Mouse (Mus musculus): ENCODE measurements around the gene Calhm3. TPM values are rescaled to one million over a fixed set of nuclear protein-coding genes. Genes with fewer than 3 reads are reported as not detected.

The Calhm3 gene
- polyA plus RNA-seq, 1 experiment from 2014 or later, result not detected

- no peaks in the 10 kb centered on the region for H3K36me3 ChIP-seq
- H3K4me1 ChIP-seq, result peaks cover 16% of the 10 kb centered on the region
- peaks cover 3% of the 10 kb centered on the region; the same call in 1 of the 2 replicates for H3K9me3 ChIP-seq
- no peak overlapping the region for H3K4me3 ChIP-seq
- no peak overlapping the region for H3K9ac ChIP-seq
- 57% methylated on average over 8 of the region's 8 CpGs for WGBS
- H3K27me3 ChIP-seq (replicated peaks), result peaks cover 25% of the 10 kb centered on the region
- H3K4me2 ChIP-seq, result no peak overlapping the region
- ATAC-seq (ENCODE audit: extremely low read depth, insufficient number of reproducible peaks, low FRiP score, low TSS enrichment), result no peak
- no peak overlapping the region for H3K27ac ChIP-seq (replicated peaks)
These were observed 26.7 kb upstream of the Calhm3 start for GRCm38 (mm10) chr19:47184221-47184620.

- H3K9me3 ChIP-seq, result peaks cover 3% of the 10 kb centered on the region; the same call in 1 of the 2 replicates
- peaks cover 7% of the 10 kb centered on the region for H3K4me1 ChIP-seq
- no peak overlapping the region for H3K27ac ChIP-seq (replicated peaks)
- no peak for ATAC-seq (ENCODE audit: extremely low read depth, insufficient number of reproducible peaks, low FRiP score, low TSS enrichment)
- H3K9ac ChIP-seq, result no peak overlapping the region
- H3K4me3 ChIP-seq, result peak overlapping the region; percentile 74; the same call in 1 of the 2 replicates
- no peaks in the 10 kb centered on the region for H3K36me3 ChIP-seq
- H3K4me2 ChIP-seq, result peak overlapping the region; percentile 100; the same call in 1 of the 2 replicates
- H3K27me3 ChIP-seq (replicated peaks), result peaks cover 58% of the 10 kb centered on the region
- WGBS, result 18% methylated on average over 8 of the region's 8 CpGs
These were observed 22.4 kb upstream of the Calhm3 start for GRCm38 (mm10) chr19:47180011-47180410.

- Histone ChIP-seq H3K4me3 (peak overlapping the region; percentile 74), H3K4me1 (peaks cover 7% of the 10 kb centered on the region), H3K27me3 (replicated peaks) (peaks cover 58% of the 10 kb centered on the region), H3K9me3 (peaks cover 3% of the 10 kb centered on the region; the same call in 1 of the 2 replicates), H3K36me3 (no peaks in the 10 kb centered on the region), H3K9ac (peak overlapping the region; percentile 83), H3K4me2 (peak overlapping the region; percentile 100), H3K27ac (replicated peaks) (no peak overlapping the region)
- ATAC-seq (ENCODE audit: extremely low read depth, insufficient number of reproducible peaks, low FRiP score, low TSS enrichment), result no peak
- WGBS, result 1% methylated on average over 34 of the region's 42 CpGs
These were observed 21.8 kb upstream of the Calhm3 start for GRCm38 (mm10) chr19:47179272-47179809.

- no peaks in the 10 kb centered on the region for H3K36me3 ChIP-seq
- ATAC-seq (ENCODE audit: extremely low read depth, insufficient number of reproducible peaks, low FRiP score, low TSS enrichment), result peak; percentile 27; the same call in 1 of the 2 replicates
- H3K4me1 ChIP-seq, result peaks cover 7% of the 10 kb centered on the region
- H3K4me3 ChIP-seq, result peak within 1 kb of the TSS; percentile 74
- H3K4me2 ChIP-seq, result peak within 1 kb of the TSS; percentile 100
- peak within 1 kb of the TSS; percentile 83 for H3K9ac ChIP-seq
- peaks cover 3% of the 10 kb centered on the region; the same call in 1 of the 2 replicates for H3K9me3 ChIP-seq
- WGBS, result under 1% methylated on average over 58 of the region's 98 CpGs
- H3K27me3 ChIP-seq (replicated peaks), result peaks cover 60% of the 10 kb centered on the region
- no peak within 1 kb of the TSS for H3K27ac ChIP-seq (replicated peaks)
These were observed 21.1 kb upstream of the Calhm3 start, which contains the start of gene Neurl1a for GRCm38 (mm10) chr19:47178431-47179271. TSS of gene Neurl1a (plus strand) at chr19:47178820.

- peaks cover 3% of the 10 kb centered on the region; the same call in 1 of the 2 replicates for H3K9me3 ChIP-seq
- WGBS, result 14% methylated on average over 10 of the region's 10 CpGs
- H3K4me2 ChIP-seq, result peak overlapping the region; percentile 100
- no peak for ATAC-seq (ENCODE audit: extremely low read depth, insufficient number of reproducible peaks, low FRiP score, low TSS enrichment)
- peak overlapping the region; percentile 74 for H3K4me3 ChIP-seq
- H3K36me3 ChIP-seq, result no peaks in the 10 kb centered on the region
- H3K27ac ChIP-seq (replicated peaks), result no peak overlapping the region
- peaks cover 67% of the 10 kb centered on the region for H3K27me3 ChIP-seq (replicated peaks)
- peaks cover 7% of the 10 kb centered on the region for H3K4me1 ChIP-seq
- H3K9ac ChIP-seq, result no peak overlapping the region
These were observed 20.4 kb upstream of the Calhm3 start for GRCm38 (mm10) chr19:47178001-47178400.

- Histone ChIP-seq H3K27me3 (replicated peaks) (peaks cover 71% of the 10 kb centered on the region), H3K36me3 (no peaks in the 10 kb centered on the region), H3K4me2 (no peak overlapping the region), H3K4me1 (peaks cover 7% of the 10 kb centered on the region), H3K4me3 (no peak overlapping the region), H3K9me3 (peaks cover 2% of the 10 kb centered on the region; the same call in 1 of the 2 replicates), H3K9ac (no peak overlapping the region), H3K27ac (replicated peaks) (no peak overlapping the region)
- no peak for ATAC-seq (ENCODE audit: extremely low read depth, insufficient number of reproducible peaks, low FRiP score, low TSS enrichment)
- 80% methylated on average over 2 of the region's 2 CpGs for WGBS
These were observed 19.4 kb upstream of the Calhm3 start for GRCm38 (mm10) chr19:47176916-47177505.

- no peaks in the 10 kb centered on the region for H3K9me3 ChIP-seq
- no peak for ATAC-seq (ENCODE audit: extremely low read depth, insufficient number of reproducible peaks, low FRiP score, low TSS enrichment)
- no peak overlapping the region for H3K4me3 ChIP-seq
- peaks cover 7% of the 10 kb centered on the region for H3K4me1 ChIP-seq
- no peak overlapping the region for H3K4me2 ChIP-seq
- no peak overlapping the region for H3K9ac ChIP-seq
- H3K27me3 ChIP-seq (replicated peaks), result peaks cover 59% of the 10 kb centered on the region
- 54% methylated on average over 2 of the region's 2 CpGs for WGBS
- no peak overlapping the region for H3K27ac ChIP-seq (replicated peaks)
- no peaks in the 10 kb centered on the region for H3K36me3 ChIP-seq
These were observed 17.9 kb upstream of the Calhm3 start for GRCm38 (mm10) chr19:47175472-47175871.

GRCm38 (mm10) chr19:47174515-47174914 lies 17.0 kb upstream of the Calhm3 start:
- Histone ChIP-seq H3K36me3 (no peaks in the 10 kb centered on the region), H3K4me1 (peaks cover 4% of the 10 kb centered on the region), H3K9ac (no peak overlapping the region), H3K9me3 (no peaks in the 10 kb centered on the region), H3K4me3 (no peak overlapping the region), H3K27me3 (replicated peaks) (peaks cover 49% of the 10 kb centered on the region), H3K4me2 (no peak overlapping the region), H3K27ac (replicated peaks) (no peak overlapping the region)
- 54% methylated on average over 3 of the region's 3 CpGs for WGBS
- ATAC-seq (ENCODE audit: extremely low read depth, insufficient number of reproducible peaks, low FRiP score, low TSS enrichment), result no peak; the same call in 1 of the 2 replicates

- Histone ChIP-seq H3K27ac (replicated peaks) (no peak overlapping the region), H3K27me3 (replicated peaks) (peaks cover 16% of the 10 kb centered on the region; the same call in 1 of the 2 replicates), H3K36me3 (no peaks in the 10 kb centered on the region), H3K9me3 (no peaks in the 10 kb centered on the region), H3K4me1 (peaks cover 7% of the 10 kb centered on the region), H3K4me3 (peak overlapping the region; percentile 35), H3K4me2 (peak overlapping the region; percentile 69), H3K9ac (peak overlapping the region; percentile 67)
- ATAC-seq (ENCODE audit: extremely low read depth, insufficient number of reproducible peaks, low FRiP score, low TSS enrichment), result no peak
- WGBS, result 18% methylated on average over 11 of the region's 11 CpGs
These were observed 11.3 kb upstream of the Calhm3 start for GRCm38 (mm10) chr19:47168793-47169412.

GRCm38 (mm10) chr19:47168223-47168622 lies 10.7 kb upstream of the Calhm3 start:
- H3K9me3 ChIP-seq, result no peaks in the 10 kb centered on the region
- H3K4me3 ChIP-seq, result peak overlapping the region; percentile 35
- no peaks in the 10 kb centered on the region for H3K36me3 ChIP-seq
- ATAC-seq (ENCODE audit: extremely low read depth, insufficient number of reproducible peaks, low FRiP score, low TSS enrichment), result no peak
- peak overlapping the region; percentile 69 for H3K4me2 ChIP-seq
- peaks cover 7% of the 10 kb centered on the region for H3K4me1 ChIP-seq
- H3K9ac ChIP-seq, result peak overlapping the region; percentile 67
- H3K27me3 ChIP-seq (replicated peaks), result peaks cover 9% of the 10 kb centered on the region; the same call in 1 of the 2 replicates
- 4% methylated on average over 13 of the region's 13 CpGs for WGBS
- no peak overlapping the region for H3K27ac ChIP-seq (replicated peaks)
